Mouse (Mus musculus): Measurements from ENCODE around the gene Zscan25.

DNA sequence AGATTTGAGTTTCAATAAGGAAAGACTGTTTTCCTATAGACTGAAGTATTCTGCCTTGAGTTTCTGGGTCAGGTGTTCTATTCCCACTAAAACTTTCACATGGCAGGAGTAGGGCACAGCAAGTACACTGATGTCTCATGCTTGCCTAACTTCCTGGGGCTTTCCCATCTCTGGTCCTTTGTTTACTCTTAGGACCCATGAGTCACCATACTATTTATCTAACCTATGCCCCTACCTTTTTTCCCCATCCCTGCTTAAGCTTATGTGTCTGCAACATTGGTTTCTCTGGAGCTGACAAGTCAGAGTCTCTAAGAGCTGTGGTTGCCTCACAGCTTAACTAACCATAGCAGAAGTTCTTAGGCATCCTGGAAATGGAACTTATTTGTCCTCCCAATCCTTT lies 33.5 kb downstream of the Zscan25 start:
- TF ChIP-seq CTCF (IDR thresholded peaks at IDR 0.05; ENCODE audit: extremely low read depth, insufficient read depth, low read length) (no peak), POLR2A (IDR thresholded peaks at IDR 0.05; ENCODE audit: extremely low read depth, insufficient read depth, low read length) (no peak)
